Mouse (Mus musculus) kidney, adult 11 months (tissue): ENCODE measurements around the gene Uap1.
A peak's percentile ranks its signal among the peaks of the same experiment; 100 is the strongest.

Experiments used
- DNase-seq: peaks from one replicate; pipeline ENCODE4 v3.0.0; 2022

The Uap1 gene

GRCm38 (mm10) chr1:170164053-170164614, 10.6 kb downstream of the Uap1 start:
- no peak for DNase-seq

DNA sequence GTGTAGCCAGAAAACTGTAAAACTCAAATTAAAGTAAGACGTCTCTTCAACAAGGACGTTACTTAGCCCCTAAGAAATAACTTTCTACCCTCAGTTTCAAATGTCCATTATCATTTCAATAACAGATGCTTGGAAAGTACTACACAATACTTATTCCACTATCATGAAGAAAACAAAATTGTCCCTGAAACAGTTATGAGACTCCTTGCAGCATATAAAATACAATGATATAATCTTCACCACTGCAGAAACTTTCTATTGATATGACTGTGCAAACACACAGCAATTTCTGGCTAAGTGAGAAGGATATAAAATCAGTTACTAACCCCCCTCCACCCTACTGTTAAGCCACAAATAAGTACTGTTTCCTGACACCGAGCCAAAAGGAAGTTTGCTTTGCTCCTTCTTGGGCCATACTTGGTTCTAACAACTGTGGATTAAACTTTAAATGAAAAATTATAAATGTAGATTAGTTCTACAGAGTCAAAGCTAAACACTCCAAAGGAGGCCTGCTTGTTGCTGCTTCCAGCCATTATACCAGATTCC, 11.3 kb downstream of the Uap1 start:
- DNase-seq, result peak; percentile 24

DNA sequence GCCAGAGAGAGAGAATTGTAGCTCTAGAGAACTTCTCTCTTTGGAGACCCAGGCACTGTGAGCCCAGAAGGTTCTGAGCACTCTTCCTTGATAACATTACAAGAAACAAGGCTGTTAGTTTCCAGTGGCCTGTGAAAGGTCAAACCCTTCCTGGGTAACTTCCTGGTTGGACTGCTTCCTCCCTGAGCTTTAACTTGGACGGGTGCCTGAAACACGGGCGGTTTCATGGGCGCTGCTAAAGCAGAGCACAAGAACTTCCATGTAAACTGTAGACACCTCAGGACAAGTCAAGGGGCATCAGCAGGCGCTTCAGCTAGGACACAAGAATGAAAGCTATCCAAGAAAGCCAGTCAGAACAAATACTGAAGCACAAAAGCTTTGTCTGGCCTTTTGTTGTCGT, 12.9 kb downstream of the Uap1 start:
- peak; percentile 61 for DNase-seq

DNA sequence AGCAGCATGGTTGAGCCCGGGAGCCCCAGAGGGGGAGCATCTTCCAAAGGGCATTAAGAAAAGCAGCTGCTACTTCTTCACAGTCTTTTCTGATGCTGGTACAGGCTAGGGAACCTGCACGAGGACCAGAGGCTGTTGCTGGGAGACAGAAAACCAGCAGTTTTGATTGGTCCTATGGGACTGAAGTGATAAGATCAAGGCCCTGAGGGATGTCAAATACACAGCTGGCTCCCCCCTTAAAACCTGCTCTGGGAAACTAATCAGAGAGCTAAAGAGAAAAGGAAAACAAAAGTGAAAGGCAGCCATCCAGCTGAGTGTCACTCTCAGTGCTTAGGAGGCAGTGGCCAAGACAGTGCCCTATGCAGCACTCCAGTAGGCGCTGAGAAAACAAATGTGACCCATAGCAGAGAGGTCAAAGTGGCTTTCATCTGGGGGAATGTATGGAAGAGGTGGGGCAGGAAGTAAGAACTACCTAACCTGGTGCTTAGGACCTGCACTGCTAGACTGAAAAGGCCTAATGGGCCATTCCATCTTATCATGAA, 14.3 kb downstream of the Uap1 start:
- DNase-seq, result no peak

GRCm38 (mm10) chr1:170159707-170160106, 15.1 kb downstream of the Uap1 start:
- DNase-seq, result no peak

- no peak for DNase-seq
Observed at GRCm38 (mm10) chr1:170155761-170156160, 19.0 kb downstream of the Uap1 start.

GRCm38 (mm10) chr1:170155298-170155697, 19.5 kb downstream of the Uap1 start:
- no peak for DNase-seq

GRCm38 (mm10) chr1:170153986-170154385, 20.8 kb downstream of the Uap1 start:
- DNase-seq, result no peak

DNA sequence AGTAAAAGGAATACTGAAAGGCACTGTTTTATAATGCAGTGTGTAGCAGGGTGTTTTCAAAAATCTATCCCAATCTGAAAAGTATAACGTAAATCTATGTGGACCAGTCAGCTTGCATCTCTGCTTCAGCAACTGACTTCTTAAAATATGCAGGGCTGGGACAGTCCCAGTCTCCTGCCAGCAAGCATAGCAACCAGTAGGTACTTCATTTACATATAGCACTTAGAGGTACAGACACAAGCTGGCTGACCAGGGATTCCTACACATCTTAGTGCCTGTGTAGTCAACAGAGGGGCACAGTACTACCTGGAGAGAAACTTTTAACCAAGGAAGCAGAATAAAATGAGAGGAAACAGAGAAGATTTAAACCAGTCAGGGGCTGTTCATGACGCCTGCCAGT, 22.2 kb downstream of the Uap1 start:
- DNase-seq, result no peak

- no peak for DNase-seq
Observed at GRCm38 (mm10) chr1:170150870-170151269, 23.9 kb downstream of the Uap1 start.

GRCm38 (mm10) chr1:170149756-170150155, 25.0 kb downstream of the Uap1 start:
- no peak for DNase-seq

DNA sequence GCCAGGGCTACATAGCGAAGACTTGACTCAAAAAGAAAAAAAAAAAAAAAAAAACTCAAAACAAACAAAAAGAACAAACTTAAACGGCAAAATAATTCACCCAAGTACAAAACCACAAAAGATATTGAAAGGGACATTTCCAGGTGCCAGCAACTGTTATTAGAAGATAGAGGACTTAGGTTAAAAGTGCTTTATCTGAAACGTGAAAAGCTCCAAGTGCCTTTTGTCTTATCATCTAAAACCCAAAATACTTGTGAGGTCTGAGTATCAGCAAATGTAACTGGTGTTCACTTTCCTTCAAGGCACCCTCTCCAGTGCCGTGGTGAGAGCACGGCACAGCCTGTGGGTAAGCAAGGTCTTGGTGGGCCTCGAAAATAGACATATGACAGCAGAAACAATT, 26.2 kb downstream of the Uap1 start:
- no peak for DNase-seq

GRCm38 (mm10) chr1:170147651-170148448, 26.9 kb downstream of the Uap1 start:
- DNase-seq, result no peak

GRCm38 (mm10) chr1:170145606-170146005, 29.2 kb downstream of the Uap1 start:
- no peak for DNase-seq

GRCm38 (mm10) chr1:170142256-170142871, 32.4 kb downstream of the Uap1 start:
- peak; percentile 50 for DNase-seq

DNA sequence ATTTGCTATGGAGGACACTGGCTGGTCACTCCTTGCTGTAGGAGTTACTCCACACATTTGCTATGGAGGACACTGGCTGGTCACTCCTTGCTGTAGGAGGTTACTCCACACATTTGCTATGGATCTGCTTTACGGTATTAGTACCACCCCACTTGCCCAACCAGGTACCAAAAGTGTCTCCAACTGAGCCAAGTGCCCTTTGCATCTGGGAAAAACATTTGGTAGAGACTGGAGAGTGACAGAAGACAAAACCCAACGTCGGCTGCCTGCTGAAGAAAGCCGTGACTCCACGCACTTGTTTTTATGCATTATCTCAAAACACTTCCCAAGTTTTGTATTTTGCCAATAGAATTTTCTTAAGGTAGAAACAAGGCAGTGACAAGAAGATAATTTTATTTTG, 33.1 kb downstream of the Uap1 start:
- no peak for DNase-seq

GRCm38 (mm10) chr1:170136351-170137009, 38.3 kb downstream of the Uap1 start:
- DNase-seq, result peak; percentile 68

DNA sequence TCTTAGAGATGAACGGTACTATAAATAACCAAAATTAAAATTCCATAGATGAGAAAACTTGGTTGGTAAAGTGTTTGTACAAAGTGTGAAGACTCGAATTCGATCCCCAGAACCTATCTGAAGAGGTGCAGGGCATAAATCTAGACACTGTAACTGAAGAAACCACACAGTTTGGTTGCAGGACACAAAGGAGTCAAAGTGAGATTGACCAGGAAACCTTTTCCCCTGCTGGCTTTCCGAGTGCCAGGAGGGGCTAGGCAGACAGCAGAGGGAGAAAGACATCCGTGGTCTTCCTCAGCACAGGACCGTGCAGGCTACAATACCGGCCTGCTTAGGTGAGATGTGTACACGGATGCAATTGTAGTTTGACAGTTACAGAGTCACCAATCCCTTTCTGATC, 40.5 kb downstream of the Uap1 start:
- no peak for DNase-seq

GRCm38 (mm10) chr1:170130962-170131361, 43.8 kb downstream of the Uap1 start:
- DNase-seq, result no peak

DNA sequence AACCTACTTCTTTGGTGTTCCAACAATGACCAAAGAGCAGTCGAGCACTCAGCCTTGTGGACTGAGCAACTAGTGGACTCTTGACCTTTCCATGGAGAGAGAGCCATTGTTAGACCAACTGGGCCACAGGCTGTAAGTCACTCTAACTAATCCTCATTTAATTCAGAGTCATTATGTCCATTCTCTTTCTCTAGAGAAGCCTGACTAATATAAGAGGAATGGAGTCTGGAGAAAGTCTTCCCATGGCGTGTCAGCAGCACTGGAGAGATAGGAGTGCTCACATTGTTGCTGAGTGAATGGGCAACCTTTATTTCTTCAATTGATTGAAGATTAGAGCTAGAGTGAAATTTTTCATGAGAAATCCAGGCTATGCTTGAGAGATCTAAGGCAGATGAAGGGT, 50.1 kb downstream of the Uap1 start:
- DNase-seq, result no peak

DNA sequence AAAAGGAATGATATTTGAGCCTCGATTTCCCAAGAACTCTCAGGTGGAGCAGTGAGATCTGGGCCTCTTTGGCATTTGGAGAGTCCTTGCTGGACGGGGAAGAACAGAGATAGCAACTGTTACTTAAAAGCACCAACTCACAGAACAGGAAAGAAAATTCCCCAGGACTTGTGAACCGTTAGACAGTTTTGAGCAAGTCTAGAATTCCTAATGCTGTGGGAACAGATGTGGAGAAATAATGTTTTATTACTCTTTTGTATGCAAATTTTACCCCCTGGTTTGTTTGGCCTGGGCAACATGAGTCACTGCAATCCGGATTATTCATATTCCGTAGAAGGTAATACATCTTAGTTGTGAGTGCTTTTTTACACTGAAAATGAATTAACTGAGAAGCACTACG, 61.1 kb downstream of the Uap1 start:
- no peak for DNase-seq

DNA sequence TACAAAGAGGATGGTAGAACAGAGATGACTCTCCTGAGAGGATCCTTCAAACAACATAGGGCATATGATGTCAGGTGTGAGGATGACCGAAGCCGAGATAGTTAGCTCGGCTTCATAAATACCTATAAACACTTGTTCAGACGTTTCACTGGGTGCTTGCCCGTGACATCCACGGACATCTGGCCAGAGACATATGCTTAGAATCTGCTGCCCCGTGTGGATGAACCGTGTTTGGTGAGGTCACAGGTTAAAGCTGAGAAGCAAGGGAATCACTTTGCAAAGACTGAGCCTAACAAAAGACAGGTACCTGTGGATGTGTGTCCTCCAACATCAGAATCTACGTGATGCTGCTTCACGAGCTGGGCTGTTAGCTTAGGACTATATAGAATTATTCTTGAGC, 62.5 kb downstream of the Uap1 start:
- no peak for DNase-seq

DNA sequence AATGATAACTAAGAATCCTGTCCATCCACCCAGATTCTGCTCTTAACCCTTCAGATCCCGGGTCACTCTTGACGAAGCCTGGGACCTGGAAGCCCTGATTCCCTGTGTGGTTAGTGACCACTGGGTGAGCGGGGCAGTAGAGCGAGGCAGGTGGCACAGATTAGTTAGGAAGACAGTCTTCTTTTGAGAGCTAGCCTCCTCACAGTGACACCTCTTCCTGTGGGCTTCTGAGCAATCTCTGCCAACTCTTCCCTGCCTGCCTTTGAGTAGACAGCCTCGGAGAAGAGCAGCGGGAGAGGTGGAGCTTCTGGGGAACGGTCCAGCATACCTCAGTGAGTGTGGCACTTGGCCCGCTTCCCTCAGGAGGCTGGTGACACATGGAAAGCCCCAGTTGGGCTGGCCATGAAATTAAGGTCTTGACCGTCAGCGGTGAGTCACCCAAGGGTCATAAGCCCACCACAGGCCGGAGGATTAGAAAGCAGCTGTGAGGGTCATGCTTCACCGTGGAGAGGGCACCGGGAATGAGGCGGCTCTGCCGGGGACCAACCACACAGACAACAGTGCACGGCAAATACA, 63.0 kb downstream of the Uap1 start:
- no peak for DNase-seq
